Mouse (Mus musculus) kidney, postnatal 25 days (tissue): ENCODE results near the gene Fgfr2.
A peak's percentile ranks its signal among the peaks of the same experiment; 100 is the strongest.

ENCODE experiments used
- DNase-seq, 2 experiments: peaks; one replicate each; pipeline ENCODE4 v3.0.0; 2021; ENCODE audit warnings: mixed read lengths in 2 of 2

Gene Fgfr2

GRCm38 (mm10) chr7:132012969-132013679, 1110.0 kb downstream of the Fgfr2 start:
- no peak for DNase-seq

GRCm38 (mm10) chr7:132009002-132009401, 1114.1 kb downstream of the Fgfr2 start:
- DNase-seq: no peak

- DNase-seq: no peak
These were observed 1117.0 kb downstream of the Fgfr2 start for GRCm38 (mm10) chr7:132005996-132006696.

DNA sequence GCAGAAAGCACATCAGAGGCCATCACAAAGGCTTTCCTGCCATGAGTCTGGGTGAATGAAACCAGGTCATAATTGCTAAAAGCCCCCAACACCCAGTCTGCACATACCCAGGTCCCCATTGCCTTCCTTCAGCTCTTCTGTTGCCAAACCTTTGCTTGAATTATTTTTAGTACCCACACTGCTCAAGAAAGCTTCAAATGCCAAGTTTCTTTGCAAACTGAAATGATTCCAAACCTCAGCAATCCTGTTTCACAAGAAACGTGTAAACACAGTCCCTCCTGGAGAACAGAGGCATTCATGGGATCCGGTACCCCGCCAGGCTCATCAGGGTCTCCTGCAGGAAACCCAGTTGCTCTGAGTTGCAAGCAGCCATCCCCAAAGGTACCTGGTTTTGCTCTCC, 1130.3 kb downstream of the Fgfr2 start:
- DNase-seq: no peak

- DNase-seq: no peak
These were observed 1130.9 kb downstream of the Fgfr2 start for GRCm38 (mm10) chr7:131992226-131992625.

GRCm38 (mm10) chr7:131989056-131989455, 1134.1 kb downstream of the Fgfr2 start:
- no peak for DNase-seq

DNA sequence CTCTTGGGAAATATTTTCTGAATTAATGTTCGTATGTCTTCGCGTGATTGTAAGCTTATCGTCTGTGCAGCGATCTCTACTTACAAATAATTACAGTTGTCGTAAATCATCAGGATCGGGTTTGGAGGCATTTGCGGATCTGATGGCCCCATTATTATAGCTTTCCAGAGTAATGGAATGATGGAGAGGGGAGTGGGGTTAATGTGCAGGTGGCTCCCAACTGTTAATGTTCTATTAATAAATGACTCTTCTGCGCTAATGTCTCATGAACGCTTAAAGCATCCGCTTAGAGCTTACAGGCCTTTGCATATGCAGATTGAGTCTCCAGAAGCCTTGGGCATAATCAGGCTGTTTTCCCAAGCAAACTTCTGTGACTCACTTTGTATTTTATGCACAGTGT, 1144.5 kb downstream of the Fgfr2 start:
- DNase-seq: no peak

GRCm38 (mm10) chr7:131975867-131976266, 1147.3 kb downstream of the Fgfr2 start:
- no peak for DNase-seq

- DNase-seq: no peak
These were observed 1152.9 kb downstream of the Fgfr2 start for GRCm38 (mm10) chr7:131970255-131970654.

DNA sequence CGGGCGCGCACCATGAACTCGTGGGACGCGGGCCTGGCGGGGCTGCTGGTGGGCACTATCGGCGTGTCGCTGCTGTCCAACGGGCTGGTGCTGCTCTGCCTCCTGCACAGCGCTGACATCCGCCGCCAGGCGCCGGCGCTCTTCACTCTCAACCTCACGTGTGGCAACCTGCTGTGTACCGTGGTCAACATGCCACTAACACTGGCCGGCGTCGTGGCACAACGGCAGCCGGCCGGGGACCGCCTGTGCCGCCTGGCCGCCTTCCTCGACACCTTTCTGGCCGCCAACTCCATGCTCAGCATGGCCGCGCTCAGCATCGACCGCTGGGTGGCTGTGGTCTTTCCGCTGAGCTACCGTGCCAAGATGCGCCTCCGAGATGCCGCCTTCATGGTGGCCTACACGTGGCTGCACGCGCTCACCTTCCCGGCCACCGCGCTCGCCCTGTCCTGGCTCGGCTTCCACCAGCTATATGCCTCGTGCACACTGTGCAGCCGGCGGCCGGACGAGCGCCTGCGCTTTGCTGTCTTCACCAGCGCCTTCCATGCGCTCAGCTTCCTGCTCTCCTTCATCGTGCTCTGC, 1156.1 kb downstream of the Fgfr2 start:
- no peak for DNase-seq

DNA sequence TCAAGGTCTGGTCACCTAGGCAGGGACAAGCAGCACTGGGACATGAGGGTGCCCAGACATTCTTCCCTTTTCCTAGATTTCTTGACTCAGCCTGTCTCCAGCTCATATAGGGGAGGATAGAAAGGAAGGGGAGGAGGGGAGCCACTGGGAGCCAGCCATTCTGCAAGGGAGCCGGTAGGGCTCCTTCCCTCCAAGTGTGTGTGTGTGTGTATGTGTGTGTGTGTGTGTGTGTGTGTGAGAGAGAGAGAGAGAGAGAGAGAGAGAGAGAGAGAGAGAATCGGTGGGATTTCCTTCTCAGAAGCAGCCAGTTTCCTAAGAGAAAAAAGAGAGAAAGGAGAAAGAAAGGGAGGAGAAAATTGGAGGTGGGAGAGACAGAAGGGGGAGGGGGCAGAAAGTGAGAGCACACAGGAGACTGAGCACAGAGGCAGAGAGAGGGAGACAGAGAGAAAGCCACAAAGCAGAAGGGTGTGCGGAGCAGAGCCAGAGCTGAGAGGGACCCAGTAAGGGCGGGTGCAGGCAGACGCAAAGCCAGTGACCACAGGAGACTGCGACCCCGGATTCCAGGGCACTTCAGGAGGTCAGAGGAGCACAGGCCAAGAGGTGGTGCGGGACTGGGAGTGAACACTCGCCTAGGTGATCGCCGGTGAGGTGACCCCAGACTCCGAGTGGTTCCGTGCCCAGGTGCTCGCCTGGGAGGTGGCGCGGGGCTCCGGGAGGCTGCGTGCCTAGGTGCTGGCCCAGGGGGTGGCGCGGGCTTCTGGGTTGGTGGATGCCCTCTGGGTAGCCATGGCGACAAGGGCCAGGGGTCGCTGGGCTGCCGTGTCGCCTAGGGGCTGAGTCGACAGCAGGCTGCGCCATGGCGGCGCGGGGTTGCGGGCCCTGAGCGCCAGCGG, 1156.9 kb downstream of the Fgfr2 start, which contains the start of gene Gpr26:
Gene Gpr26 (plus strand): TSS at position 438 of the 893 bp plus-strand sequence.
- no peak for DNase-seq

DNA sequence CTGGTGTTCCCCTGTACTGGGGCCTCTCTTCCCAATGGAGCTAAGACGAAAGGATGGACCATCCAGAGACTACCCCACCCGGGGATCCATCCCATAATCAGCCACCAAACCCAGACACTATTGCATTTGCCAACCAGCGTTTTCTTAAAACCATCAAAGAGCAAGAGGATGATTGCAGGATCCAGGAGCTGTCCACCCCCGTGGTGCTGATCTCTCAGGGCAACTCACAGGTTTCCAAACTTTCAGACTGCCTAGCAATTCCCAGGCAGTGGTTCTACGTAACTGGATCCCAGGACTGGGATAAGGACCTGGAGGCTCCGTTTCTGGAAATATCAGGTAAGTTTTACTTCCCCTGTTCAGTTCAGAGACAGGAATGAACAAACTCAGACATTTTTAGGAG, 1162.6 kb downstream of the Fgfr2 start:
- DNase-seq: peak; percentile 47 to 65

DNA sequence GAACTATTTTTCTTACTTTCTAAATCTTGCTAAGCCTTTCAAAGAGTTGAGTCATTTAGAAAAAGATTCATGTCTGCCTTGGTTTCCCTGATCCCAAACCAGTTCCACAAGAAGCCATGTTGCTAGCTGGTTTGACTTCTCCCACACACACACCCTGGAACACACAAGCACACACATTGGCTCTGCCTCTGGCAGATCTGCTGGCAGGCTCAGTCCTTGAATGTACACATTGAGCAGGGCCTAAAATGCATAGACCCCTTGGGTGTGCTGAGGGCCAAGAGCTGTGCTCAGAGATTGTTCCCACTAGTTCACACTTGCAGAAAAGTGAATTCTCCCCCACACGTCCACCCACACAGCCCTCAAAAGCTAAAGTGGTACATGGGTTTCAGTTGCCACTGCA, 1164.4 kb downstream of the Fgfr2 start:
- no peak for DNase-seq

DNA sequence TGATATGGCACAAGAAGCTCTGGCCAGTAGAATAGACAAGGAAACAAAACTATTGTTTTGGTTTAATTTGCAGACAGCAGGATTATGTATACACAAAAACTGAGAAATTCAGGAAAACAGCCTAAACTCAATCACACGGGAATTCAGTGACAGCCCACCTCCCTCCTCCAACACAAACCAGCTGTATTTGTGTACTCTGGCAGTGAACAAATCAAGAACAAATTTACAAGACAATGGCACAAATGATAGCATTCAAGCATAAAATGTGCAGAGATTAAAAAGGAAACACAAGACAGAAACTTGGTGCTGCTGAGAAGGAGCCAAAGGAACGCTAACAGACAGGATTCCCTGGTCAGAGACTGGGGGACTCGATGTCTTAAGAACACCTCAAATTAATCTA, 1169.7 kb downstream of the Fgfr2 start:
- DNase-seq: no peak

DNA sequence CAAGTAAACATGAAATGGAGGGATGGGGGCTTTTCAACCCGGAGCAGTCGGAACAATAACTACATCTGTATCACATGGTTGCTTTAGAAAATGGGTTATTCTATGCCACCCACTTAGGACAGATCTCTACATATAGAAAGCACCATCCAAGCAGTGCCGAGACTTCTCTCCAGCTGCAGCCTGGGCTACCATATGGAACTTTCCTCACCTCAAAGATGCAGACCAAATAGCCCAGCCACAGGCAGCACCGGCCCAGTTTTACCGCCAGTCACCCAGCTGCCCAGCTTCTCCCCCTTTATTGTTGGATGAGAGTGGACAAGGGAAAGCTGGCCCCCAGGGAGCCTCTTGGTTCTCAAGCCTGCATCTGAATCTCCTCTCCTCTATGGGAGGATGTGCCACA, 1172.0 kb downstream of the Fgfr2 start:
- no peak for DNase-seq

- no peak for DNase-seq
These were observed 1185.5 kb downstream of the Fgfr2 start for GRCm38 (mm10) chr7:131937611-131938010.

- no peak for DNase-seq
These were observed 1195.7 kb downstream of the Fgfr2 start for GRCm38 (mm10) chr7:131927288-131928050.

DNA sequence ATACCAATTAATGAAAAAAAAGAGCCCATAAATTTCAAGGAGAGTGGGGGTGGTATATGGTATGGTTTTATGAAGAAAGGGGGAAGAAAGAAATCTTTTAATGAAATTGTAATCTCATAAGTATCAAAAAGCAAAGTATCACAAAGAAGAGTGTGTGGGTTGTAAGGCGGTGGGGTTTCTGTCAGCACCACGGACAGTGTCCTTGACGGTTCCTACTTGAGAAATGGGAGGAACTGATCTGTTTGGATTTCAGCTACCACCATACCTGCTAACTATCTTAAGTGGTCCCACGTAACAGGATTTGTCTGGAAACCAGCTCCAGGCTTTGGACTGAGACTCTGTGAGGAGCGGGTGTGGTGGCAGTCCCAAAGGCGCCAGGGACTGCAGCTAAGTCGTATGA, 1205.8 kb downstream of the Fgfr2 start:
- DNase-seq: no peak

GRCm38 (mm10) chr7:131909611-131910010, 1213.5 kb downstream of the Fgfr2 start:
- DNase-seq: peak in 1 of 2 experiments; percentile 3

DNA sequence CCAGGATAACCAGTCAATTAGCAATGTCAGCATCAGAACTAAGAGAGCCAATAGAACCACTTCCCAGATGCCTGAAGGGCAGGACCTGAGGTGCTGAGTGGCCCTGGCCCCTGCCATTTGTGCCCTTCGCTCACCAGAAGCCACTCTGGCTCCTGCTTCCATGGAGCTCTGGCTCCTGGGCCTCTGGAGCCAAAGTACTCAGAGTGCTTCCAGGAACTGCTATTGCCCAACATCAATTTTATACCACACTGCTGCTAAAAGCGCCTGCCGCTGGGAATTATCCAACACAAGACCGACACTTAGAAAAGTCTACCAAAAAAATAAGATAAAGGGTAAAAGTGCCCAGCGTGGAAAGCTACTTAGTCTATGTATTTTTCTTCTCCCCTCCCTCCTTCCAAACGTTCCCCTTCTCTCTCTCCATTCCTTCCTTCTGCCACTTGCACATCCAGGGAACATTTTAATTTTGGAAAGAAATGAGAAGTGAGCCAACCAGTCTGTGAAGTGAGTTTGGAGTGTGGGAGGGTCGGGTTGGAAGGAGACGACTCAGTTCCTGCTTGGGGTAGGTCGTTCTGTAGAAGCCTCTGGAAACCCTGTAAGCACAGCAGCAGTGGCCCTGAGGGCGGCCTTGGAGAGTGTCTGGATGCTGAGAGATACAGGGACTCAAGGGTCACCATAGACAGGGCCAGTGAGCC, 1216.5 kb downstream of the Fgfr2 start:
- DNase-seq: no peak

- peak in 1 of 2 experiments; percentile 72 for DNase-seq
These were observed 1223.8 kb downstream of the Fgfr2 start for GRCm38 (mm10) chr7:131899356-131899755.
